In the genomic region with DNA sequence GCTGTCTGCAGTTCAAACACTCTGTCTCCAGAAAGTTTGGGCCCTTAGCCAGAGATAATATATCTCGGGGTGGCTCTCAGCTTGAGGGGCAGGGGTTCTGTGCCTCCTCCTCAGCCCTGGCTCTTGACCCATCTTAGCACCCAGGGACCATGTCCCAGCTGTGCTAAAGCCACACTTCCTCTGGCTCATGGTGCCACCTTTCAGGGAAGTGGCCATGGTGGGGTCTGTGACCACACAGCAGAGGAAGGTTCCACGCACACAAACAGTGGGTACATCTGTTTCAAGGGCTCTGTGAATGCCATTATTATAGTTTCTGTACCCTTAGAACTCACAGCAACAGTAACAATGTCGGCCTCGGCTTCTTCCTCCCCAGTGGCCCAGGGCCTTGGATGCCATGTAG, we compare ENCODE assay signal across 26 mouse cellular contexts.
"Had no signal": no experiment of that assay in that cellular context is flagged by ENCODE, and none has a peak within 500 bp of the region (broad histone marks: within the 10 kb centered on the region; RNA-seq: fewer than 3 reads in every experiment).

No protein-coding gene starts in this region.

- H3K27ac ChIP-seq: gastrocnemius, adult 2 months; heart, adult 2 months; hindbrain, embryonic 10.5 days; hindbrain, embryonic 12.5 days; hindbrain, embryonic 14.5 days; intestine, embryonic 15.5 days; kidney, embryonic 15.5 days; kidney, postnatal 0 days; limb, embryonic 13.5 days; limb, embryonic 15.5 days had no signal

- H3K9me3 ChIP-seq: heart, embryonic 12.5 days; hindbrain, embryonic 10.5 days; hindbrain, embryonic 12.5 days; intestine, embryonic 15.5 days; kidney, embryonic 15.5 days; limb, embryonic 15.5 days had no signal

- ATAC-seq: hindbrain, embryonic 16.5 days; inflammation-experienced regulatory T-cells, adult 6 months; intestine, embryonic 15.5 days; intestine, postnatal 0 days had no signal

- H3K9ac ChIP-seq: heart, embryonic 12.5 days; hindbrain, embryonic 12.5 days; hindbrain, embryonic 14.5 days; intestine, embryonic 15.5 days; kidney, embryonic 15.5 days; limb, embryonic 13.5 days; limb, embryonic 15.5 days had no signal

- H3K4me1 ChIP-seq: hindbrain, embryonic 10.5 days; hindbrain, embryonic 12.5 days; intestine, embryonic 15.5 days; kidney, embryonic 15.5 days; limb, embryonic 15.5 days had no signal

- H3K27me3 ChIP-seq: intestine, embryonic 15.5 days had no signal

- H3K4me2 ChIP-seq: heart, embryonic 12.5 days; hindbrain, embryonic 12.5 days; hindbrain, embryonic 14.5 days; intestine, embryonic 15.5 days; kidney, embryonic 15.5 days; limb, embryonic 13.5 days; limb, embryonic 15.5 days had no signal

- DNase-seq: gastrocnemius, adult 2 months; gastrocnemius, postnatal 10 days; gastrocnemius, postnatal 25 days; heart, adult 11 months; heart, adult 2 months; heart, postnatal 10 days; heart, postnatal 4 days; kidney, adult 18-20 months; kidney, adult 8-10 months; kidney, postnatal 14 days; kidney, postnatal 36 days; layer of hippocampus, adult 9-11 months; layer of hippocampus, postnatal 36 days; left cerebral cortex, postnatal 4 days had no signal

- H3K4me3 ChIP-seq: gastrocnemius, adult 2 months; heart, adult 2 months; heart, embryonic 12.5 days; hindbrain, embryonic 10.5 days; hindbrain, embryonic 12.5 days; intestine, embryonic 15.5 days; kidney, embryonic 15.5 days; limb, embryonic 13.5 days; limb, embryonic 15.5 days had no signal

- H3K36me3 ChIP-seq: heart, embryonic 12.5 days; hindbrain, embryonic 10.5 days; hindbrain, embryonic 12.5 days; intestine, embryonic 15.5 days; kidney, embryonic 15.5 days; limb, embryonic 13.5 days; limb, embryonic 15.5 days had no signal
